Mouse (Mus musculus) Patski (cell line): Measurements from ENCODE around the gene Ggnbp2. TPM values are rescaled to one million over a fixed set of nuclear protein-coding genes. Genes with fewer than 3 reads are reported as not detected.

Experiments used
- ATAC-seq: fragments of 100-300 bp; one replicate; pipeline ENCODE4 v1.8.0; 2021
- CTCF ChIA-PET: fragments of 350-600 bp; sonication (Branson Sonifier 250); formaldehyde crosslinking; loops from one replicate; lab custom pipeline; 2022; ENCODE audit warnings: inconsistent platforms; lab: Charles Lee
- POLR2A ChIA-PET: fragments of 350-600 bp; sonication (Branson Sonifier 250); formaldehyde crosslinking; loops from one replicate; lab custom pipeline; 2022; ENCODE audit warnings: antibody characterized with exemption, inconsistent platforms; lab: Charles Lee
- DNase-seq: peaks from one replicate; pipeline ENCODE4 v3.0.0-alpha.2; 2011; ENCODE audit warnings: low read depth, low spot score
- H3K27me3 ChIP-seq: fragments of 371-371 bp; one replicate; pipeline ENCODE4 v1.5.1; 2021
- CTCF ChIP-seq: fragments of 100-300 bp; IDR thresholded peaks from one replicate; pipeline ENCODE4 v1.5.1; 2021
- in situ Hi-C: fragments of 300-500 bp; cut with MboI; formaldehyde crosslinking; loops from 3 replicates; pipeline ENCODE4 v1.11.1; 2018; ENCODE audit warnings: low pct_unique_long_range_greater_than_20kb, mixed read lengths
- polyA plus RNA-seq: library from polyadenylated mRNA; unstranded; gene quantifications from one replicate; pipeline ENCODE4 v1.2.3, GENCODE M21; 2021

Ggnbp2 gene
- polyA plus RNA-seq, 1 experiment from 2014 or later = 100 TPM

- DNase-seq (no peak), ATAC-seq (peak; percentile 54)
- in situ Hi-C loops = loop anchor here (5.0 to 10.0 kb wide), 2 partner anchors 551 to 674 kb away; no protein-coding TSS in a partner anchor
- CTCF ChIA-PET = interaction anchor here (0.7 to 1.9 kb wide), 11 partner anchors 10 to 568 kb away, joined by 3 to 11 read pairs (median 4); partner anchors contain the start of gene Dhrs11
- no peaks in the 10 kb centered on the region for H3K27me3 ChIP-seq
- TF ChIP-seq CTCF = peak; percentile 89
- POLR2A ChIA-PET = interaction anchor here (0.6 to 3.3 kb wide), 5 partner anchors 11 to 447 kb away, joined by 3 to 16 read pairs (median 4); partner anchors contain the start of genes Dhrs11 and Ggnbp2
Measured at GRCm38 (mm10) chr11:84818085-84818960, 52.3 kb downstream of the Ggnbp2 start.

- no peaks in the 10 kb centered on the region for H3K27me3 ChIP-seq
- POLR2A ChIA-PET = interaction anchor here (0.6 to 2.0 kb wide), 2 partner anchors 53 to 446 kb away, joined by 3 to 6 read pairs; partner anchors contain the start of gene Ggnbp2
- DNase-seq (no peak), ATAC-seq (no peak)
- in situ Hi-C loops = loop anchor here (5.0 to 10.0 kb wide), 2 partner anchors 550 to 673 kb away; no protein-coding TSS in a partner anchor
- CTCF ChIA-PET = interaction anchor here (1.1 to 1.4 kb wide), 6 partner anchors 19 to 553 kb away, joined by 3 to 6 read pairs (median 3); no protein-coding TSS in a partner anchor
- peak; percentile 46 for TF ChIP-seq CTCF
Measured at GRCm38 (mm10) chr11:84817362-84817761, 53.3 kb downstream of the Ggnbp2 start.

- TF ChIP-seq CTCF = peak; percentile 86
- peak; percentile 7 for ATAC-seq
- no peaks in the 10 kb centered on the region for H3K27me3 ChIP-seq
- CTCF ChIA-PET = interaction anchor here (0.6 to 2.0 kb wide), 11 partner anchors 9 to 551 kb away, joined by 3 to 7 read pairs (median 3); no protein-coding TSS in a partner anchor
- POLR2A ChIA-PET = interaction anchor here (1.1 kb wide), 1 partner anchor 13 kb away, joined by 3 read pairs; no protein-coding TSS in a partner anchor
- no peak for DNase-seq
- in situ Hi-C loops = loop anchor here (10.0 kb wide), 1 partner anchor 669 kb away; no protein-coding TSS in a partner anchor
Measured at GRCm38 (mm10) chr11:84813724-84814510, 56.7 kb downstream of the Ggnbp2 start.

GRCm38 (mm10) chr11:84804373-84804772 is 66.2 kb downstream of the Ggnbp2 start:
- DNase-seq (no peak), ATAC-seq (no peak)
- in situ Hi-C loops = no loop called here
- H3K27me3 ChIP-seq = peaks cover 14% of the 10 kb centered on the region
- CTCF ChIA-PET = interaction anchor here (1.1 kb wide), 1 partner anchor 9 kb away, joined by 5 read pairs; no protein-coding TSS in a partner anchor
- no peak for TF ChIP-seq CTCF
- POLR2A ChIA-PET = no interaction called here

- TF ChIP-seq CTCF = peak; percentile 84
- in situ Hi-C loops = loop anchor here (5.0 kb wide), 1 partner anchor 365 kb away; no protein-coding TSS in a partner anchor
- ATAC-seq (peak; percentile 65), DNase-seq (no peak)
- ChIA-PET CTCF (interaction anchor here (0.7 to 2.6 kb wide), 16 partner anchors 8 to 610 kb away, joined by 3 to 21 read pairs (median 4); partner anchors contain the start of gene Mrm1), POLR2A (no interaction called here)
- peaks cover 12% of the 10 kb centered on the region for H3K27me3 ChIP-seq
Measured at GRCm38 (mm10) chr11:84797627-84798353, 72.8 kb downstream of the Ggnbp2 start.

- ChIA-PET POLR2A (no interaction called here), CTCF (interaction anchor here (1.0 to 2.6 kb wide), 5 partner anchors 9 to 533 kb away, joined by 3 to 21 read pairs (median 13); no protein-coding TSS in a partner anchor)
- peaks cover 8% of the 10 kb centered on the region for H3K27me3 ChIP-seq
- no peak for TF ChIP-seq CTCF
- in situ Hi-C loops = loop anchor here (5.0 kb wide), 1 partner anchor 365 kb away; no protein-coding TSS in a partner anchor
- DNase-seq = no peak
- no peak for ATAC-seq
Measured at GRCm38 (mm10) chr11:84797026-84797425, 73.6 kb downstream of the Ggnbp2 start.

GRCm38 (mm10) chr11:84794496-84795113 is 76.0 kb downstream of the Ggnbp2 start:
- no peaks in the 10 kb centered on the region for H3K27me3 ChIP-seq
- TF ChIP-seq CTCF = peak; percentile 98
- in situ Hi-C loops = loop anchor here (5.0 kb wide), 2 partner anchors 67 to 362 kb away; no protein-coding TSS in a partner anchor
- CTCF ChIA-PET = interaction anchor here (1.0 to 2.5 kb wide), 8 partner anchors 19 to 530 kb away, joined by 3 to 13 read pairs (median 4); no protein-coding TSS in a partner anchor
- POLR2A ChIA-PET = interaction anchor here (0.6 to 0.9 kb wide), 2 partner anchors 281 to 380 kb away, joined by 3 to 7 read pairs; partner anchors contain the start of gene Aatf
- ATAC-seq (no peak), DNase-seq (no peak)

- no peaks in the 10 kb centered on the region for H3K27me3 ChIP-seq
- ChIA-PET CTCF (interaction anchor here (1.1 to 2.5 kb wide), 5 partner anchors 41 to 529 kb away, joined by 3 to 13 read pairs (median 6); no protein-coding TSS in a partner anchor), POLR2A (interaction anchor here (0.9 kb wide), 1 partner anchor 280 kb away, joined by 3 read pairs; the partner anchor contains the start of gene Aatf)
- no peak for DNase-seq
- no peak for ATAC-seq
- TF ChIP-seq CTCF = no peak
- in situ Hi-C loops = loop anchor here (5.0 kb wide), 1 partner anchor 66 kb away; no protein-coding TSS in a partner anchor
Measured at GRCm38 (mm10) chr11:84793545-84793944, 77.1 kb downstream of the Ggnbp2 start.
